Mouse (Mus musculus) neural tube, embryonic 14.5 days (tissue): Measurements from ENCODE around the gene D11Wsu47e. TPM values are rescaled to one million over a fixed set of nuclear protein-coding genes. Genes with fewer than 3 reads are reported as not detected.

Source experiments
- ATAC-seq: fragments of 200-750 bp; cut with Nextera tagmentation; 2 replicates; pipeline ENCODE4 v1.8.0; 2017; ENCODE audit warnings: low read depth, mild to moderate bottlenecking, moderate TSS enrichment, moderate library complexity
- H3K27ac ChIP-seq: fragments of 300-500 bp; sonication (generic); 2 replicates; pipeline ENCODE4 v1.5.1; 2014; ENCODE audit warnings: low read depth, mild to moderate bottlenecking, control low read depth, low read length, moderate library complexity, mixed read lengths
- H3K27me3 ChIP-seq: fragments of 300-500 bp; sonication (generic); 2 replicates; pipeline ENCODE4 v1.6.1; 2014; ENCODE audit warnings: low read length; ENCODE audit not compliant: control insufficient read depth, insufficient read depth
- H3K36me3 ChIP-seq: fragments of 300-500 bp; sonication (generic); 2 replicates; pipeline ENCODE4 v1.6.1; 2014; ENCODE audit warnings: low read length, mixed read lengths; ENCODE audit not compliant: control insufficient read depth, insufficient read depth
- H3K4me1 ChIP-seq: fragments of 300-500 bp; sonication (generic); 2 replicates; pipeline ENCODE4 v1.6.1; 2014; ENCODE audit warnings: low read length; ENCODE audit not compliant: control insufficient read depth, insufficient read depth
- H3K4me2 ChIP-seq: fragments of 300-500 bp; sonication (generic); 2 replicates; pipeline ENCODE4 v1.6.1; 2014; ENCODE audit warnings: mild to moderate bottlenecking, low read depth, low read length, control low read depth
- H3K4me3 ChIP-seq: fragments of 300-500 bp; sonication (generic); 2 replicates; pipeline ENCODE4 v1.5.1; 2014; ENCODE audit warnings: low read depth, low read length, control low read depth, mixed read lengths
- H3K9ac ChIP-seq: fragments of 300-500 bp; sonication (generic); replicated peaks from 2 replicates; pipeline ENCODE4 v1.6.1; 2014; ENCODE audit warnings: low read depth, mild to moderate bottlenecking, control low read depth, low read length, mixed read lengths
- H3K9me3 ChIP-seq: fragments of 300-500 bp; sonication (generic); 2 replicates; pipeline ENCODE4 v1.6.1; 2016; ENCODE audit warnings: low read length; ENCODE audit not compliant: control insufficient read depth
- WGBS: fragments of 180-500 bp; shearing (Covaris S2); extraction: QIAGEN DNeasy Blood & Tissue Kit; methylation state at CpG from one replicate; pipeline ENCODE4 v1.1.7; 2014; 5-methylcytosine and 5-hydroxymethylcytosine counted together
- polyA plus RNA-seq: library from polyadenylated mRNA; unstranded; fragments of >200 nt; fragmentation: Nextera tagmentation; extraction: Ambion mirVana; gene quantifications from 2 replicates; pipeline ENCODE4 v1.2.1, GENCODE M21; 2014

The D11Wsu47e gene
- polyA plus RNA-seq, 1 experiment from 2014 or later: 27.6 TPM

DNA sequence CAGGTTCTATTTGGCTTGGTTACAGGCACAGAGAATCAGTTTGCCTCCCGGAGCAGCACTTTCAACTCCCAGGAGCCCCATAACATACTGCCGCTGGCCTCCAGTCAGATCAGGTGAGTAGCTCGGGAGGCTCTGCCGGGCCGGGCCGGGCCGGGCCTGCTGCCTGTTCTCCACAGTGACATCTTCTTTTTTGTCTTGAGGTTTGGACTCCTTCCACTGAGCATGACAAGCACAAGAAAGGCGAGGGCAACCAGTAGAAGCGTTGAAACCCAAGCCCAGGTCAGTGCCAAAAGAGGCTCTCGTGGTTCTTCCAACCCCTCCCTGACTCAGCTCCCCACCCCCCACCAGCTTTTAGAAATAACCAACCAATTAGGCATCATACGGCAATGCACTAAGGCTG is 23.3 kb upstream of the D11Wsu47e start:
- Histone ChIP-seq H3K27me3 (no peaks in the 10 kb centered on the region), H3K4me3 (no peak overlapping the region), H3K36me3 (peaks cover 49% of the 10 kb centered on the region), H3K4me2 (no peak overlapping the region), H3K4me1 (no peaks in the 10 kb centered on the region), H3K27ac (no peak overlapping the region), H3K9ac (no peak overlapping the region), H3K9me3 (no peaks in the 10 kb centered on the region)
- ATAC-seq: no peak
- 89% methylated on average over 11 of the region's 11 CpGs for WGBS

DNA sequence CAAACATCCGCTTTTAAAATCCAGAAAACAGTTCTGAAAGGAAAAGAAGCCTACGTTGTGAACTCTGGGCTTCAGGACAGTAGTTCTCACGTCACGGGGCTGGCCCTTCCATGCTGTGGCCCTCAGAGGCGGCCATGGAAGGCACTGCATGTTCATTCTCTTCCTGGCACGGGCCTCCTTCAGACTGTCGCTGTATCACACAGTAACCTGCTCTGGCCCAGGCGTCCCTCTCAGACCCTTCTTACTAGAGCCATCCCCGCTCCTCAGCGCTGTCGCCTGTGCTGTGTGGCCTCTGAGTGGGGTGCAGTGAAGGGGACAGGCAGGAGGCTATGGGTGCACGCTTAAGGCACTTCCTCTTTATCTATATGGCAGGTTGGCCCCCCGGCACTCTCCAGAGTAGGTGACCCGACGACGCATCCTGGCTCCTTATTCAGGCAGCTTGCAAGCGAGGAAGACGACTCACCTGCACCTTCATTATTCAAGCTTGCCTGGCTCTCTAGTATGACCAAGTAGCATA is 22.3 kb upstream of the D11Wsu47e start:
- no peaks in the 10 kb centered on the region for H3K27me3 ChIP-seq
- peaks cover 40% of the 10 kb centered on the region for H3K36me3 ChIP-seq
- 95% methylated on average over 18 of the region's 18 CpGs for WGBS
- ATAC-seq: no peak
- no peak overlapping the region for H3K4me2 ChIP-seq
- H3K9ac ChIP-seq: no peak overlapping the region
- H3K27ac ChIP-seq: no peak overlapping the region
- H3K9me3 ChIP-seq: no peaks in the 10 kb centered on the region
- no peak overlapping the region for H3K4me3 ChIP-seq
- no peaks in the 10 kb centered on the region for H3K4me1 ChIP-seq

DNA sequence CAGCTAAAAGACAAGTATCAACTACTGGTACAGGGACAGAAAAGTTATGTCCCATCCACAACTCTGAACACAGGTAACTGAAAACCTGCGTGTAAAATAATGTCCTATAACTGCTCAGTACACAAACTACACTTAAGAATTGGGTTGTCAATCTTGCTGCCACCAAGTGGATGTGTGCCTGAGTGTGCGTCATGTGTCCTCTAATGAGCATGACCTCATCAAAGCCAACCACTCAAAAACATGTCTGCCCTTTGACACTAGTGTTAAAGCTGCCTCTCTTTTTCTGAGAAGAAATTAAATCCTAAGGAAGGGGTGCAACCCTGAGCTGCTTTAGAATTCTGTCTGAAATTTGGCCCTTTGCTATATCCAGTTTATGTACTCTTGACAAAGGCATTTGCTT is 19.9 kb upstream of the D11Wsu47e start:
- Histone ChIP-seq H3K27me3 (no peaks in the 10 kb centered on the region), H3K4me3 (no peak overlapping the region), H3K9me3 (no peaks in the 10 kb centered on the region), H3K36me3 (peaks cover 27% of the 10 kb centered on the region), H3K27ac (no peak overlapping the region), H3K4me2 (no peak overlapping the region), H3K9ac (no peak overlapping the region), H3K4me1 (0 out of 2 replicates have a peak, but pooled peaks cover 7% of the 10 kb centered on the region)
- ATAC-seq: no peak
- WGBS: 72% methylated on average over 2 of the region's 2 CpGs

DNA sequence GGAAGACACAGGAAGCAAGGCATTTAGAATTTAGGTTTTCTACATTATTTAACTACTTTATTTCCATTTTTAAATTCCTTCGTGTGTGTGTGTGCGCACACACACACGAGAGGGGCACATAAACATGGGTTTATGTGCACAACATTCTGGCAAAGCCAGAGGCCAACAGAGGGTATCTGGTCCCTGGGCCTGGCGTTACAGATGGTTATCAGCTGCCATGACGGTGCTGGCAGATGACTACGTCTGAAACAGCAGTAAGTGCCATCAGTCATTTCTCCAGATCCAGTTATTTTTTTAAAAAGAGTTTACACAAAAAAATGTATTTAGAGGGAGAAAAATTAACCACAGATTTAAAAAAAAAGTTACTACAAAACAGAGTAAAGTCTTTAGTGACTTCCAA is 18.0 kb upstream of the D11Wsu47e start:
- Histone ChIP-seq H3K4me3 (no peak overlapping the region), H3K9me3 (no peaks in the 10 kb centered on the region), H3K27ac (no peak overlapping the region), H3K4me2 (no peak overlapping the region), H3K9ac (no peak overlapping the region), H3K27me3 (no peaks in the 10 kb centered on the region), H3K36me3 (peaks cover 19% of the 10 kb centered on the region), H3K4me1 (0 out of 2 replicates have a peak, but pooled peaks cover 7% of the 10 kb centered on the region)
- no peak for ATAC-seq
- WGBS: 81% methylated on average over 6 of the region's 6 CpGs

DNA sequence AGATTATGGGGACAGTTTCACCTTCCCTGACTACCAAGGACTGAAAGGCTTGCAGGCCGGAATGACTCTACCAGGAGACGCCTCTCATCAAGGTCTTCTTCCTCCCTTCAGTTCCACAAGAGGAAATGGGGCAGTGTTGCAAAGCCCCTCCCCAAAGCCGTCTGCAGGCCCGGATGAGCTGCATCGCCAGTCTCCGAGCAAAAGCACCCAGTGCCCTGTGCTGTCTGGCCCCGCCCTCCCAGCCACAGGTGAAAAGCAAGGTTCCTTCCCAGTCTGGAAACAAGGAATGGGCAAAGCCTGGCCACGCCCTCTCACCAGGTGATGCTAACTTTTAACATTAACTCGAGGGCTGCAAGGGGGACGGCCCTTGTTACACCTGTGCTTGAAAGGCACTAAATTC is 17.6 kb upstream of the D11Wsu47e start:
- peaks cover 14% of the 10 kb centered on the region for H3K36me3 ChIP-seq
- no peaks in the 10 kb centered on the region for H3K9me3 ChIP-seq
- H3K4me3 ChIP-seq: no peak overlapping the region
- H3K4me2 ChIP-seq: no peak overlapping the region
- 0 out of 2 replicates have a peak, but pooled peaks cover 7% of the 10 kb centered on the region for H3K4me1 ChIP-seq
- H3K27me3 ChIP-seq: no peaks in the 10 kb centered on the region
- 58% methylated on average over 10 of the region's 10 CpGs for WGBS
- ATAC-seq: no peak
- no peak overlapping the region for H3K27ac ChIP-seq
- H3K9ac ChIP-seq: no peak overlapping the region

DNA sequence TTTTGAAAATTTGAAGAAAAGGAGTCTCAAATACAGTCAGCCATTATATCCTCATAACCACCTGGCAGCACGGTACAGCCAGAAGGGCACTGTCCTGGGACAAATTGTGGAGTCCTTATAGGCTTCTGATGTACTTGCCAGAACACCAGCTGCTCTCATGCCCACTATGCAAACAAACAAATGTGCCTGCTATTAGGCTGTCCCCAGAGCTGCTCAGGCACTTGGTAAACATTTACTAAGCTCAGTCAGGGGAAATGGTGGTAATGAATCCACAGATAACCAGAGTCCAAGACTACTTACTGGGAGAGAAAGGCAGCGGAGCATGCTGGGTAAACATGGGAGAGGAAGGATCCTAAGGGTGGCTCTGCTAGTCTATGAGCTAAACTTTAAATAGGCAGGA is 17.1 kb upstream of the D11Wsu47e start:
- 67% methylated on average over 2 of the region's 2 CpGs for WGBS
- no peak; the same call in 1 of the 2 replicates for ATAC-seq
- Histone ChIP-seq H3K36me3 (peaks cover 10% of the 10 kb centered on the region), H3K4me2 (no peak overlapping the region), H3K9me3 (no peaks in the 10 kb centered on the region), H3K9ac (no peak overlapping the region), H3K27ac (no peak overlapping the region), H3K4me3 (no peak overlapping the region), H3K4me1 (0 out of 2 replicates have a peak, but pooled peaks cover 7% of the 10 kb centered on the region), H3K27me3 (no peaks in the 10 kb centered on the region)

DNA sequence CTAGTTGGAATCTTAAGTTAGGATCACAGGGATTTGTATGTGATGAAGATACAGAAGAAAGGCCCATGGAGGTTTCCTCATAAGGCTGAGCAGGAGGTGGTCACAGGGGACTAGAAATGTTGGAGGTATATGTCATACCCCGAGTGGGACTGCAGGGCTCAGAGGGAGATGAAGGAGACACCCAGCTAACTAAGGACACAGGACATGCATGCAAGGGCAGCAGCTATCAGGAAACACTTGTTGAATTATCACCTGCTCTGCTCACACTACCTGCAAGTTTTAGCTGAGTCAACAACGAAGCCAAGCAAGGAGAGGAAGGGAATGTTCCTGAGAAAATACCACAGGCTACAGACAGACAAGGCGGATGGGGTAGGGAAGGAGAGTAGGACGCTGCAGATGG is 16.5 kb upstream of the D11Wsu47e start:
- Histone ChIP-seq H3K36me3 (peaks cover 9% of the 10 kb centered on the region; the same call in 1 of the 2 replicates), H3K4me1 (0 out of 2 replicates have a peak, but pooled peaks cover 7% of the 10 kb centered on the region), H3K4me2 (no peak overlapping the region), H3K9ac (no peak overlapping the region), H3K27me3 (no peaks in the 10 kb centered on the region), H3K27ac (no peak overlapping the region), H3K9me3 (no peaks in the 10 kb centered on the region), H3K4me3 (no peak overlapping the region)
- no peak for ATAC-seq
- WGBS: 85% methylated on average over 4 of the region's 4 CpGs

DNA sequence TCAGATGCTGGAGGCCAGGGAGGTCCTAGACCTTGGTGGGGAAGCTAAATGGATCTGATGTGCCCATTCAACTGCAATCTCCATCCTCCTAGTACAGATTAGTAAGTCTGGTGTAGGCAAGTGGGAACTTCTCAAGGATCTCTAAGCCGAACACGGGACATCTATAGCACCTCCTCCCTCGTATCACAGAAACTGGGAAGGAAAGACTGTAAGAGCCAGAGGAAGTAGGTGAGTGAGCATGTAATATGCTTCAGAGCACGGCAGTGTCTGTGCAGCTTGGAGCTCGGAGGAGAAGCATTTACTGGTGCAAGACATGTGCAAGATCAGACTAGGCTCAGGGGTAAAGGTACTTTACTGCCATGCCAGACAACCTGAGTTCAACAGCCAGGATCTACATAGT is 15.4 kb upstream of the D11Wsu47e start:
- no peak overlapping the region for H3K4me2 ChIP-seq
- H3K27ac ChIP-seq: no peak overlapping the region
- no peak overlapping the region for H3K9ac ChIP-seq
- no peak overlapping the region for H3K4me3 ChIP-seq
- peaks cover 11% of the 10 kb centered on the region; the same call in 1 of the 2 replicates for H3K36me3 ChIP-seq
- WGBS: 94% methylated on average over 5 of the region's 5 CpGs
- H3K9me3 ChIP-seq: no peaks in the 10 kb centered on the region
- H3K27me3 ChIP-seq: no peaks in the 10 kb centered on the region
- ATAC-seq: no peak
- 0 out of 2 replicates have a peak, but pooled peaks cover 7% of the 10 kb centered on the region for H3K4me1 ChIP-seq

DNA sequence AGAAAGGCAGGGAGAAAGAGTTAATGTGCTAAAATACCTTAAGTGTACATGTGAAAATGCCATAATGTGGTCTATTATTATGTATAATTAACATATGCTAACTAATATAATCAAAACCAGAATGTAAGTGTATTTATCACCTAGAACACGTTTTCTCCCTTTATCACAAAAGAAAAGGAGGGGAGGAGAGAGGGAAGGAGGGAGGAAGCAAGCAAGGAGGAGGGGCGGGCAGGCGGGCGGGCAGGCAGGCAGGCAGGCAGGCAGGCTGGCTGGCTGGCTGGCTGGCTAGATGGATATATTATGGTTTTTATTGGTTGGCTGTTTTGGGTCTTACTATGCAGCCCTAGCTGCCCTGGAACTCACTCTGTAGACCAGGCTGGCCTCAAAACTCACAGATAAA is 14.5 kb upstream of the D11Wsu47e start:
- 66% methylated on average over 4 of the region's 4 CpGs for WGBS
- Histone ChIP-seq H3K36me3 (peaks cover 6% of the 10 kb centered on the region; the same call in 1 of the 2 replicates), H3K4me1 (0 out of 2 replicates have a peak, but pooled peaks cover 7% of the 10 kb centered on the region), H3K9me3 (no peaks in the 10 kb centered on the region), H3K27ac (no peak overlapping the region), H3K9ac (no peak overlapping the region), H3K4me3 (no peak overlapping the region), H3K4me2 (no peak overlapping the region), H3K27me3 (no peaks in the 10 kb centered on the region)
- ATAC-seq: no peak
